Mouse (Mus musculus) stomach, embryonic 16.5 days (tissue): ENCODE results near the gene Cand1. TPM values are rescaled to one million over a fixed set of nuclear protein-coding genes. Genes with fewer than 3 reads are reported as not detected.

ENCODE experiments used
- ATAC-seq: fragments of 200-750 bp; cut with Nextera tagmentation; 2 replicates; pipeline ENCODE4 v1.8.0; 2017; ENCODE audit warnings: moderate number of reproducible peaks, moderate TSS enrichment; ENCODE audit not compliant: insufficient read depth, low FRiP score
- H3K27ac ChIP-seq: fragments of 300-500 bp; sonication (generic); 2 replicates; pipeline ENCODE4 v1.5.1; 2014; ENCODE audit warnings: low read length
- H3K27me3 ChIP-seq: fragments of 300-500 bp; sonication (generic); 2 replicates; pipeline ENCODE4 v1.6.1; 2014; ENCODE audit warnings: low read length, control low read depth, mixed read lengths; ENCODE audit not compliant: control insufficient read depth, insufficient read depth
- H3K36me3 ChIP-seq: fragments of 300-500 bp; sonication (generic); 2 replicates; pipeline ENCODE4 v1.6.1; 2014; ENCODE audit warnings: low read length; ENCODE audit not compliant: control insufficient read depth, insufficient read depth
- H3K4me1 ChIP-seq: fragments of 300-500 bp; sonication (generic); 2 replicates; pipeline ENCODE4 v1.6.1; 2014; ENCODE audit warnings: low read length, control low read depth, mixed read lengths; ENCODE audit not compliant: control insufficient read depth, insufficient read depth
- H3K4me2 ChIP-seq: fragments of 300-500 bp; sonication (generic); 2 replicates; pipeline ENCODE4 v1.6.1; 2014; ENCODE audit warnings: low read depth, low read length, mixed read lengths
- H3K4me3 ChIP-seq: fragments of 300-500 bp; sonication (generic); replicated peaks from 2 replicates; pipeline ENCODE4 v1.5.1; 2014; ENCODE audit warnings: mild to moderate bottlenecking, low read length
- H3K9ac ChIP-seq: fragments of 300-500 bp; sonication (generic); 2 replicates; pipeline ENCODE4 v1.6.1; 2014; ENCODE audit warnings: low read length
- H3K9me3 ChIP-seq: fragments of 300-500 bp; sonication (generic); replicated peaks from 2 replicates; pipeline ENCODE4 v1.6.1; 2016; ENCODE audit warnings: low read length, control low read depth; ENCODE audit not compliant: control insufficient read depth
- WGBS: fragments of 180-500 bp; shearing (Covaris S2); extraction: QIAGEN DNeasy Blood & Tissue Kit; methylation state at CpG from one replicate; pipeline ENCODE4 v1.1.7; 2014; 5-methylcytosine and 5-hydroxymethylcytosine counted together
- polyA plus RNA-seq: library from polyadenylated mRNA; unstranded; fragments of >200 nt; fragmentation: Nextera tagmentation; extraction: Ambion mirVana; gene quantifications from 2 replicates; pipeline ENCODE4 v1.2.1, GENCODE M21; 2015

Cand1 gene
- polyA plus RNA-seq, 1 experiment from 2014 or later: 40.2 TPM

DNA sequence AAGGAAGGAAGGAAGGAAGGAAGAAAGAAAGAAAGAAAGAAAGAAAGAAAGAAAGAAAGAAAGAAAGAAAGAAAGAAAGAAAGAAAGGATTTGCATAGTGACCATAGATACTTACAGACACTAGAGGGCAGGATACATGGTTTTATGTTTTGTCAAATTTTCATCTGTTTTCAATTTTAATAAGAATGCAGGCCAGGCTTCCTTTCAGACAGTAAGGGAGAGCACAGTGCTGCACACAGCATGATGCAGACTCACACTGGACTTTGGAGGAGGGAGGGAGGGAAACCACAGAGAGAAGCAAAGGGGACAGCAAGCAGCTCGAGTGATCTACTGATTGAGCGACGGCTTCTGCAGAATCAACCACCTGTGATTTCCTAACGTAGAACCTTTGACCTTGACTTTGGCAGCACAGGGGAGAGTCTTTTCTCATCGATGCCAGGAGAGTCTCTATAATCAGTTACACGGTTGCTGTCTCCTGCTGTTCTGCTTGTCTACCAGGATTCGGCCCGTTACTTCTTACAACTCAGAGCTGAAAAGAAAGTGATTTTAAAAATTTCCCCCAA lies 78.0 kb downstream of the Cand1 start:
- no peaks in the 10 kb centered on the region for H3K27me3 ChIP-seq
- no peak overlapping the region for H3K27ac ChIP-seq
- ATAC-seq: no peak
- no peaks in the 10 kb centered on the region for H3K4me1 ChIP-seq
- 64% methylated on average over 8 of the region's 8 CpGs for WGBS
- no peak overlapping the region for H3K9ac ChIP-seq
- no peak overlapping the region for H3K4me3 ChIP-seq
- no peak overlapping the region for H3K4me2 ChIP-seq
- no peaks in the 10 kb centered on the region for H3K9me3 ChIP-seq
- H3K36me3 ChIP-seq: no peaks in the 10 kb centered on the region

DNA sequence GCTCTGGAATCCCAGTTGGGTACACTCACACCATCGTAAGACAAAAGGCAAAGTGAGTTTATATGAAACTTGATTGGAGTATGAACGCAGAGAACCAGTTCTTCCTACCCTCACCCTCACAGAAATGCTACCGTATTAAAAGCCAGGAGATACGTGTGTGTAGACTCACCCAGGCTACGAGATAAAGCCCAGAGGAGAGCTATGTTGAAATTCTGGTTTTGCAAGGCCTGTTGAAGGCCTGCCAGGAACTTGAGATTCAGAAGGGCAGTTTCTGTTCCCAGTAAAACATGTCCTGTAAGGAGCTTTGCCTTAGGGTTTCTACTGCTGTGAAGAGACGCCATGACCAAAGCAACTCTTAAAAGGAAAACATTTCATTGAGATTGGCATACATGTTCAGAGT lies 79.7 kb downstream of the Cand1 start:
- Histone ChIP-seq H3K4me3 (no peak overlapping the region), H3K9ac (no peak overlapping the region), H3K9me3 (no peaks in the 10 kb centered on the region), H3K4me2 (no peak overlapping the region), H3K27me3 (no peaks in the 10 kb centered on the region), H3K36me3 (no peaks in the 10 kb centered on the region), H3K27ac (no peak overlapping the region), H3K4me1 (no peaks in the 10 kb centered on the region)
- whole genome bisulfite sequencing: 76% methylated on average over 6 of the region's 6 CpGs
- ATAC-seq: no peak

DNA sequence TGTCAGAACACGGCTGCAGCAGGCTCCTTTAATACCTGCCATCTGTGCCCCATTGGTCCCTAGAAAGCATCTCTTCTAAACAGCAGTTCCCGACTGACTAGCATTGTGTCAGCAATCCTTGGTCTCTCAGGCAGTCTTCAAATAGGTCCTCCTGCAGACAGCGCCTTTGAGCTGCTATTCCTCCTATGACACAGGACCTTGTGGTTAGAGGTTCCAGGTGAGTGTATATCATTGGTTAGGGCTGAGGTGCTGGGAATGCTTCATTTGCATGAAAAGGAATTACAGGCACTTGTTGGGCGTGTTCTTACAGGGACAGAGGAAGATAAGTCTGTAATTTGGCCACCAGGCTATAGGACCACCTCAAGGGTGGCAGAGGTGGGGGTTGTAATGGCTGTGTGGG lies 90.6 kb downstream of the Cand1 start:
- Histone ChIP-seq H3K9ac (no peak overlapping the region), H3K9me3 (no peaks in the 10 kb centered on the region), H3K27ac (no peak overlapping the region), H3K4me1 (no peaks in the 10 kb centered on the region), H3K4me3 (no peak overlapping the region), H3K36me3 (no peaks in the 10 kb centered on the region), H3K4me2 (no peak overlapping the region), H3K27me3 (no peaks in the 10 kb centered on the region)
- no peak for ATAC-seq
- 68% methylated on average over 4 of the region's 4 CpGs for WGBS

Other genes with a start within 250 kb of the Cand1 start
- 1.7 and 1.8 TPM in 2 replicates for gene Grip1, start 213.8 kb upstream of the Cand1 start, polyA plus RNA-seq